ENCODE assay signal across 8 mouse cellular contexts in genomic region chr11:100745085-100745484, GRCm38 (mm10). TPM values are rescaled to one million over a fixed set of nuclear protein-coding genes. Genes with fewer than 3 reads are reported as not detected.
A peak's percentile ranks its signal among the peaks of the same experiment; 100 is the strongest.
DNase-seq lines count a peak whose midpoint lies in the region; ATAC-seq and TF ChIP-seq lines count a peak whose summit lies in the region.

No protein-coding gene starts in this region.

- no peaks in the 10 kb centered on the region for H3K36me3 ChIP-seq in testis, adult 2 months (ENCODE audit: control insufficient read depth, insufficient read depth, low read length)
- peaks cover 20% of the 10 kb centered on the region for H3K36me3 ChIP-seq in neural tube, embryonic 13.5 days

- no peak overlapping the region for H3K4me2 ChIP-seq in neural tube, embryonic 13.5 days

- H3K4me3 ChIP-seq in gastrocnemius, adult 2 months, result no peak overlapping the region
- H3K4me3 ChIP-seq in testis, adult 2 months (ENCODE audit: control insufficient read depth, low read depth, low read length), result no peak overlapping the region
- H3K4me3 ChIP-seq in neural tube, embryonic 13.5 days, result no peak overlapping the region

- intact Hi-C loops in gastrocnemius, adult 2 months (cut with DNase I), result loop anchor here (2.0 kb wide), 1 partner anchor 16 kb away; no protein-coding TSS in a partner anchor

- H3K4me1 ChIP-seq in testis, adult 2 months (ENCODE audit: control insufficient read depth, insufficient read depth, low read length), result peaks cover 10% of the 10 kb centered on the region
- H3K4me1 ChIP-seq in neural tube, embryonic 13.5 days (replicated peaks), result no peaks in the 10 kb centered on the region; the same call in 1 of the 2 replicates

- DNase-seq in gastrocnemius, adult 2 months, result peak; percentile 55
- DNase-seq in gastrocnemius, postnatal 10 days, result no peak
- no peak for DNase-seq in testis, postnatal 14 days (ENCODE audit: low spot score)
- peak; percentile 73 for DNase-seq in embryo, embryonic 11 days
- peak; percentile 55 for DNase-seq in kidney, postnatal 14 days
- DNase-seq in Muller cell, postnatal 12 days (ENCODE audit: inconsistent ontology term), result no peak

- no peak for TF ChIP-seq POLR2A in testis, adult 2 months (IDR thresholded peaks at IDR 0.05; ENCODE audit: control insufficient read depth, low read depth, low read length)

- no peak overlapping the region for H3K27ac ChIP-seq in gastrocnemius, adult 2 months
- no peak overlapping the region for H3K27ac ChIP-seq in testis, adult 2 months (ENCODE audit: control insufficient read depth, insufficient read depth, low read depth, low read length)
- H3K27ac ChIP-seq in neural tube, embryonic 13.5 days (replicated peaks), result no peak overlapping the region

- H3K9ac ChIP-seq in neural tube, embryonic 13.5 days, result 0 out of 2 replicates have a peak overlapping the region, but pooled peaks have one; percentile 47

- H3K27me3 ChIP-seq in testis, adult 2 months (ENCODE audit: control insufficient read depth, insufficient read depth, low read length), result no peaks in the 10 kb centered on the region
- H3K27me3 ChIP-seq in neural tube, embryonic 13.5 days, result peaks cover 26% of the 10 kb centered on the region

- no peaks in the 10 kb centered on the region for H3K9me3 ChIP-seq in neural tube, embryonic 13.5 days

- no peak for ATAC-seq in neural tube, embryonic 13.5 days (ENCODE audit: low read depth)

- TF ChIP-seq CTCF in gastrocnemius, adult 2 months (IDR thresholded peaks at IDR 0.05), result peak; percentile 67
- TF ChIP-seq CTCF in testis, adult 2 months (IDR thresholded peaks at IDR 0.05; ENCODE audit: control insufficient read depth, insufficient read depth, insufficient replicate concordance, low read depth, low read length), result peak; percentile 60; the same call in 1 of the 2 replicates

- WGBS in neural tube, embryonic 13.5 days, result 17% methylated on average over 6 of the region's 6 CpGs

RNA-seq across cellular contexts. Expression of gene Rab5c, which starts 7.1 kb away (rescaled TPM):
- total RNA-seq in gastrocnemius, adult 2 months (2021), result 10 to 100 TPM; 37.6 to 40.9 TPM
- total RNA-seq in gastrocnemius, postnatal 10 days (2021), result 10 to 100 TPM; 63.0 to 64.7 TPM
- 90.2 and 90.7 TPM in 2 replicates for polyA plus RNA-seq in testis, adult 2 months (2012; rRNA removed)
- 30.0 and 35.1 TPM in 2 replicates for polyA plus RNA-seq in neural tube, embryonic 13.5 days (2015; fragmentation: Nextera tagmentation; extraction: Ambion mirVana)

RNA-seq across cellular contexts. Expression of gene Kcnh4, which starts 14.7 kb away (rescaled TPM):
- not detected for total RNA-seq in gastrocnemius, adult 2 months (2021)
- not detected for total RNA-seq in gastrocnemius, postnatal 10 days (2021)
- 0.40 and 0.51 TPM in 2 replicates for polyA plus RNA-seq in testis, adult 2 months (2012; rRNA removed)
- 4.8 and 5.3 TPM in 2 replicates for polyA plus RNA-seq in neural tube, embryonic 13.5 days (2015; fragmentation: Nextera tagmentation; extraction: Ambion mirVana)

RNA-seq across cellular contexts. Expression of gene Hcrt, which starts 17.6 kb away (rescaled TPM):
- not detected for total RNA-seq in gastrocnemius, adult 2 months (2021)
- not detected for total RNA-seq in gastrocnemius, postnatal 10 days (2021)
- 0.36 TPM in 1 of 2 replicates, not detected in the other for polyA plus RNA-seq in testis, adult 2 months (2012; rRNA removed)
- polyA plus RNA-seq in neural tube, embryonic 13.5 days (2015; fragmentation: Nextera tagmentation; extraction: Ambion mirVana), result 0.56 TPM in 1 of 2 replicates, not detected in the other

RNA-seq across cellular contexts. Expression of gene Ghdc, which starts 25.7 kb away (rescaled TPM):
- total RNA-seq in gastrocnemius, adult 2 months (2021), result 1 to 10 TPM; 4.3 to 6.9 TPM
- 1 to 10 TPM; 7.7 to 8.4 TPM for total RNA-seq in gastrocnemius, postnatal 10 days (2021)
- polyA plus RNA-seq in testis, adult 2 months (2012; rRNA removed), result 1.3 and 1.6 TPM in 2 replicates
- polyA plus RNA-seq in neural tube, embryonic 13.5 days (2015; fragmentation: Nextera tagmentation; extraction: Ambion mirVana), result 4.7 and 5.0 TPM in 2 replicates

RNA-seq across cellular contexts. Expression of gene Hspb9, which starts 31.4 kb away (rescaled TPM):
- total RNA-seq in gastrocnemius, adult 2 months (2021), result not detected
- total RNA-seq in gastrocnemius, postnatal 10 days (2021), result not detected
- polyA plus RNA-seq in testis, adult 2 months (2012; rRNA removed), result 1,348 and 1,420 TPM in 2 replicates
- polyA plus RNA-seq in neural tube, embryonic 13.5 days (2015; fragmentation: Nextera tagmentation; extraction: Ambion mirVana), result 0.43 TPM in 1 of 2 replicates, not detected in the other

Comparison
In these comparisons a context has a peak if more than half of its experiments do, and no peak if none do; other contexts are left out.
1. DNase-seq: peak in gastrocnemius, adult 2 months (single experiment), embryo, embryonic 11 days (single experiment) and kidney, postnatal 14 days (single experiment); none in gastrocnemius, postnatal 10 days (single experiment), testis, postnatal 14 days (single experiment) and Muller cell, postnatal 12 days (single experiment).